Mouse (Mus musculus) cerebellum, postnatal 4 days (tissue): ENCODE measurements around the gene Tpbpa.
"Not testable (repeated sequence)": the region's sequence is repeated elsewhere in the genome, so short reads cannot be mapped to it uniquely, and the experiment has no call there.

Source experiments
- DNase-seq, 2 experiments: peaks; one replicate each; pipeline ENCODE4 v3.0.0; 2022; ENCODE audit warnings: low spot score in 2 of 2, mixed read lengths in 1 of 2

Gene Tpbpa

GRCm38 (mm10) chr13:60941884-60942283 lies at the start of gene Tpbpa:
TSS of gene Tpbpa (minus strand) at chr13:60941984.
- not testable (repeated sequence) for DNase-seq

GRCm38 (mm10) chr13:60986915-60987314 lies 45.1 kb upstream of the Tpbpa start:
- not testable (repeated sequence) for DNase-seq

DNA sequence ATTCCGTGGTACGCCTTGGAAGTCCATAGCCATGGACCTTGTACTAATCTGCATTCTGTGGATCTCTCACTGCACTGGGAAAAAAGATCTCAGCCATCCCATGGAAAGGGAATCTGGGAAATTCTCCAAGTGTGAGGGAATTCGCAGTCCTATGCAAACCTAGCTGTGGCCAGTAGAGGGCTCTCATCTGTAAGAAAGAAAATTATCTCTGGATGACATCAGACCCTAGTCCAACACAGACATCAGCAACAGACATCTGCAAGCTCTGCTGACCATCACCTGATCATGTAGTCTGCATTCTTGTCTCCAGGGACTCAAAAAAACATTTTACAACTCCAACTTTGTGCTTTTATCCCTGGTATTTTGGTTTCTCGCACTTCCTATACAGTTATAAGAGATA lies 30.5 kb upstream of the Tpbpa start:
- DNase-seq, result not testable (repeated sequence)

- not testable (repeated sequence) for DNase-seq
Measured at GRCm38 (mm10) chr13:60963985-60964384, 22.2 kb upstream of the Tpbpa start.

DNA sequence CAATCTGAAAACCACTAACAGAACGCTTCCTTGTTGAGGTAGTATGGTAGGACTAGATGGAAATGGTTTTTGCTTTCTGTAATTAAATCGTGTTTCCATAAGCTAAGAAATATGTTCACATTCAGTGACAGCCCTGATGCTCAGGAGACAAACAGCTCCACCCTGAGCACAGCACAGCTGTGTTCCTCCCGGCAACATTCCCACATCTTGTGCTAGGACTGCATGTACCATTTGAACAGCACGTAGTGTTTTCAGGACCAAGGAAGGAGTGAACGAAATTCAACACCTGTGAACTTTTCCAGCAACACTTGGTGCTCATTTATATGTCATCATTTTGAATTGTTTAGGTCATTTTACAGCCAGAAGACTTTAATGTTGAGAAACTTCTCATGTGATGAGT lies 19.9 kb upstream of the Tpbpa start:
- no peak for DNase-seq

DNA sequence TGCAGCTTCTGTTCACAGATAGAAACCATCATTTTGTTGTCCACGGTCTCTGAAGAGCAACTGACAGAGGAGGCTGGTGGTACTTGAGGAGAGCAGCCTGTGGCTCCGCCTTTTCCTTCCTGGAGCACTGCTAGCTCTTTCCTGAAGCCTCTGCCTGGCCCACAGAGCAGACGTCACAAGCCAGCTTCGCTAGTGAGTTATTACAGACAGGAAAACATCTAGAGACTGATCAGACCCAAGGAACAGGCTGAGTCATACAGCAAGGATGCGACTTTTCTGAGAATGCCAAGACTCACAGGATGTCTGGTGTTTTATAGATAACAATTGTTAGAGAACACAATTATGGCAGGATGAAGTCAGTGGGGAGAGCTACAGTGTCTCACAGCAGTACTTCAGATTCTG lies 5.3 kb downstream of the Tpbpa start, which contains the start of the genes Gm49391 and Ctla2a:
Gene Gm49391 (minus strand): TSS at position 72 of the 402 bp plus-strand sequence.
Gene Ctla2a (minus strand): TSS at position 126 of the 402 bp plus-strand sequence.
- DNase-seq, result no peak

DNA sequence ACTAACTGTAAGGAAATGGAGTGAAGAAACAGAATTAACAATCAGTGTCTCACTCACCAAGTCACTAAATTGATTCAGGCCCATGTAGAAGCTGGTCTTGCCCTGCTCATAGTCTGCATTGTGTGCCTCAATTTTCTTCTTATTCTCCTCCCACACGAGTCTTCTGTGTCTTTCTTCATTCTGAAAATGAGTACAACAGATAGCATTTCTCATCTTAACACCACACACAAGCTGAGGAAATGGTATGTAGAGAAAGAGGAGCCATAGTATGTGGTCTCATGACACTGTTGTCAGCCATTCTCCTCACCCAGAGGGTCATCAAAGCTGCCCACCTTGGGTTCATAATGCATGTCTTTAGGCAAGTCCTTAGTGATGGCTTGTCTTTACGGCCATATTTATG lies 6.3 kb downstream of the Tpbpa start, which contains the start of gene Gm49393:
Gene Gm49393 (minus strand): TSS at position 101 of the 400 bp plus-strand sequence.
- not testable (repeated sequence) for DNase-seq

- not testable (repeated sequence) for DNase-seq
Measured at GRCm38 (mm10) chr13:60904780-60905179, 37.0 kb downstream of the Tpbpa start, which contains the start of gene Tpbpb. TSS of gene Tpbpb (minus strand) at chr13:60904880.

DNA sequence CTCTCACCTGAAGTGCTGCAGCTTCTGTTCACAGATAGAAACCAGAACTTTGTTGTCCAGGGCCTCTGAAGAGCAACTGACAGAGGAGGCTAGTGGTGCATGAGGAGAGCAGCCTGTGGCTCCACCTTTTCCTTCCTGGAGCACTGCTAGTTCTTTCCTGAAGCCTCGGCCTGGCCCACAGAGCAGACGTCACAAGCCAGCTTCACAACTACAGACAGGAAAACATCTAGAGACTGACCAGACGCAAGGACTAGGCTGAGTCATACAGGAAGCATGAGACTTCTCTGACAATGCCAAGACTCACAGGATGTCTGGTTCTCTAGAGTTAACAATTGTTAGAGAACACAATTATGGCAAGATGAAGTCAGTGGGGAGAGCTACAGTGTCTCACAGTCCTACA lies 44.5 kb downstream of the Tpbpa start, which contains the start of gene Ctla2b:
Gene Ctla2b (minus strand): TSS at position 120 of the 400 bp plus-strand sequence.
- DNase-seq, result no peak

DNA sequence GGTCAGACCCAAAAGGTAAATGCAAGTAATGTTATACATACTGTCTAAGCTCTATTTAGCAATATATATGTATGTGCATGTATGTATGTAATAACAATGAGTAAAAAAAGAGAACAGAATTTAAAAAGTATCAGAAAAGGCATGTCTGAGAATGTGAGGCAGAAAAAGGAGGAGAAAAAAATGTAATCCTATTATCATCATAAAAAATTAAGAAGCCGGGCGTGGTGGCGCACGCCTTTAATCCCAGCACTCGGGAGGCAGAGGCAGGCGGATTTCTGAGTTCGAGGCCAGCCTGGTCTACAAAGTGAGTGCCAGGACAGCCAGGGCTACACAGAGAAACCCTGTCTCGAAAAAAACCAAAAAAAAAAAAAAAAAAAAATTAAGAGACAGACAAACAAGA lies 45.0 kb downstream of the Tpbpa start, which contains the start of gene Gm49392:
Gene Gm49392 (minus strand): TSS at position 101 of the 400 bp plus-strand sequence.
- not testable (repeated sequence) for DNase-seq

GRCm38 (mm10) chr13:60895406-60896160 lies 46.2 kb downstream of the Tpbpa start:
- DNase-seq, result no peak

DNA sequence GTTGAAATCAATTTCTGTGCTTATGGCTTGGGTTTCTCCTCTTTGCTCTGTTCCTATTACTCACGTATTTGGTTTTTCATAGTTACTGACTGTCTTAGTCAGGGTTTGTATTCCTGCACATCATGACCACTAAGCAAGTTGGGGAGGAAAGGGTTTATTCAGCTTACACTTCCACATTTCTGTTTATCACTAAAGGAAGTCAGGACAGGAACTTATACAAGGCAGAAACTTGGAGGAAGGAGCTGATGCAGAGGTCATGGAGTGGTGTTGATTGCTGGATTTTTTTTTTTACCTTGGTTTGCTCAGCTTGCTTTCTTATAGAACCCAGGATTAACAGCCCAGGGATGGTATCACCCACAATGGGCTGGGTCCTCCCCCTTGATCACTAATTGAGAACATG lies 49.5 kb downstream of the Tpbpa start:
- no peak for DNase-seq
